Mouse (Mus musculus) CH12.LX (cell line): ENCODE results near the gene Arfip2. TPM values are rescaled to one million over a fixed set of nuclear protein-coding genes. Genes with fewer than 3 reads are reported as not detected.

Experiments used
- DNase-seq: peaks from one replicate; pipeline ENCODE4 v3.0.0-alpha.2; 2013; ENCODE audit errors: extremely low read depth
- H3K27ac ChIP-seq: 2 replicates; pipeline ENCODE4 v1.5.1; 2012; ENCODE audit warnings: low read depth, mild to moderate bottlenecking, control low read depth, moderate library complexity; ENCODE audit not compliant: insufficient read depth
- H3K27me3 ChIP-seq: replicated peaks from 2 replicates; pipeline ENCODE3; 2012; ENCODE audit warnings: inconsistent platforms
- H3K36me3 ChIP-seq, 2 experiments: replicated peaks in 1 of 2; 2 replicates each; pipeline versions ENCODE3 to v1.6.1; 2012; ENCODE audit warnings: inconsistent platforms in 1 of 2, low read length in 1 of 2, mild to moderate bottlenecking in 1 of 2, mixed read lengths in 1 of 2, moderate library complexity in 1 of 2; ENCODE audit not compliant: control insufficient read depth in 1 of 2, insufficient read depth in 1 of 2
- H3K4me1 ChIP-seq, 2 experiments: 2 replicates each; pipeline ENCODE4 v1.6.1; 2012; ENCODE audit warnings: inconsistent platforms in 1 of 2, moderate library complexity in 1 of 2; ENCODE audit not compliant: insufficient read depth in 2 of 2, control insufficient read depth in 1 of 2
- H3K4me2 ChIP-seq: 2 replicates; pipeline ENCODE4 v1.6.1; 2012; ENCODE audit warnings: low read depth, mild to moderate bottlenecking, control low read depth; ENCODE audit not compliant: poor library complexity, insufficient read depth, severe bottlenecking
- H3K4me3 ChIP-seq, 3 experiments: fragments of 150-350 bp in 1 of 3; sonication (generic) in 1 of 3; replicated peaks in 1 of 3; 2 replicates each; pipeline versions ENCODE3 to v1.5.1; 2011 to 2012; ENCODE audit warnings: low read depth in 2 of 3, low read length in 2 of 3, mild to moderate bottlenecking in 2 of 3, moderate library complexity in 2 of 3, control low read depth in 1 of 3, improper control_type of control experiment in 1 of 3, inconsistent platforms in 1 of 3, mixed read lengths in 1 of 3; ENCODE audit not compliant: poor library complexity in 1 of 3
- H3K79me2 ChIP-seq: replicated peaks from 2 replicates; pipeline ENCODE4 v1.6.1; 2012; ENCODE audit warnings: mild to moderate bottlenecking, moderate library complexity; ENCODE audit not compliant: control insufficient read depth, poor library complexity, insufficient read depth, severe bottlenecking; ENCODE audit errors: extremely low read depth
- H3K9ac ChIP-seq: 2 replicates; pipeline ENCODE4 v1.6.1; 2012; ENCODE audit warnings: low read depth, mild to moderate bottlenecking, control low read depth, moderate library complexity; ENCODE audit not compliant: insufficient read depth
- H3K9me3 ChIP-seq: replicated peaks from 2 replicates; pipeline ENCODE3; 2012; ENCODE audit warnings: low read length, inconsistent platforms, mixed read lengths
- BHLHE40 ChIP-seq: IDR thresholded peaks from 2 replicates; pipeline ENCODE4 v1.6.1; 2011; ENCODE audit warnings: mild to moderate bottlenecking, low read depth, low read length, improper control_type of control experiment
- CHD1 ChIP-seq: IDR thresholded peaks from 2 replicates; pipeline ENCODE4 v1.6.1; 2012; ENCODE audit warnings: low read depth, low read length, improper control_type of control experiment, inconsistent platforms
- CHD2 ChIP-seq: IDR thresholded peaks from 2 replicates; pipeline ENCODE4 v1.6.1; 2011; ENCODE audit warnings: low read length, improper control_type of control experiment
- E2F4 ChIP-seq: IDR thresholded peaks from 2 replicates; pipeline ENCODE4 v1.6.1; 2011; ENCODE audit warnings: low read depth, low read length, improper control_type of control experiment; ENCODE audit not compliant: insufficient replicate concordance
- ELF1 ChIP-seq: IDR thresholded peaks from 2 replicates; pipeline ENCODE4 v1.6.1; 2014; ENCODE audit warnings: low read depth, mild to moderate bottlenecking, inconsistent platforms, low read length, improper control_type of control experiment
- EP300 ChIP-seq: IDR thresholded peaks from 2 replicates; pipeline ENCODE4 v1.6.1; 2011; ENCODE audit warnings: low read length, improper control_type of control experiment
- ETS1 ChIP-seq: conservative IDR thresholded peaks from 2 replicates; pipeline ENCODE4 v1.6.1; 2012; ENCODE audit warnings: low read depth, mild to moderate bottlenecking, inconsistent platforms, low read length, improper control_type of control experiment, moderate library complexity
- HCFC1 ChIP-seq: IDR thresholded peaks from 2 replicates; pipeline ENCODE4 v1.6.1; 2012; ENCODE audit warnings: low read depth, mild to moderate bottlenecking, inconsistent platforms, low read length, improper control_type of control experiment
- JUN ChIP-seq: IDR thresholded peaks from 2 replicates; pipeline ENCODE4 v1.6.1; 2011; ENCODE audit warnings: low read depth, mild to moderate bottlenecking, low read length, improper control_type of control experiment, moderate library complexity; ENCODE audit not compliant: insufficient read depth
- JUND ChIP-seq: conservative IDR thresholded peaks from 2 replicates; pipeline ENCODE4 v1.6.1; 2011; ENCODE audit warnings: low read depth, low read length, improper control_type of control experiment
- KAT2A ChIP-seq: IDR thresholded peaks from 2 replicates; pipeline ENCODE4 v1.6.1; 2012; ENCODE audit warnings: low read length, improper control_type of control experiment, inconsistent platforms; ENCODE audit not compliant: insufficient replicate concordance
- MAZ ChIP-seq: IDR thresholded peaks from 2 replicates; pipeline ENCODE4 v1.6.1; 2012; ENCODE audit warnings: low read depth, mild to moderate bottlenecking, inconsistent platforms, low read length, improper control_type of control experiment, moderate library complexity
- MXI1 ChIP-seq: IDR thresholded peaks from 2 replicates; pipeline ENCODE4 v1.6.1; 2011; ENCODE audit warnings: mild to moderate bottlenecking, low read depth, low read length, improper control_type of control experiment
- MYC ChIP-seq: IDR thresholded peaks from 2 replicates; pipeline ENCODE4 v1.6.1; 2011; ENCODE audit warnings: low read depth, mild to moderate bottlenecking, improper control_type of control experiment, low read length
- NELFE ChIP-seq: IDR thresholded peaks from 2 replicates; pipeline ENCODE4 v1.6.1; 2011; ENCODE audit warnings: low read depth, low read length, improper control_type of control experiment
- PAX5 ChIP-seq: IDR thresholded peaks from 2 replicates; pipeline ENCODE4 v1.6.1; 2012; ENCODE audit warnings: low read length, inconsistent platforms, mixed read lengths
- POLR2A ChIP-seq: IDR thresholded peaks from 2 replicates; pipeline ENCODE4 v1.6.1; 2011; ENCODE audit warnings: low read depth, mild to moderate bottlenecking, improper control_type of control experiment, low read length
- RAD21 ChIP-seq: IDR thresholded peaks from 2 replicates; pipeline ENCODE4 v1.6.1; 2011; ENCODE audit warnings: low read depth, mild to moderate bottlenecking, low read length, improper control_type of control experiment, moderate library complexity
- TBP ChIP-seq: conservative IDR thresholded peaks from 2 replicates; pipeline ENCODE4 v1.6.1; 2011; ENCODE audit warnings: low read depth, low read length, improper control_type of control experiment
- TCF12 ChIP-seq: IDR thresholded peaks from 2 replicates; pipeline ENCODE4 v1.6.1; 2014; ENCODE audit warnings: low read depth, mild to moderate bottlenecking, inconsistent platforms, low read length, improper control_type of control experiment
- UBTF ChIP-seq: IDR thresholded peaks from 2 replicates; pipeline ENCODE4 v1.6.1; 2012; ENCODE audit warnings: low read depth, mild to moderate bottlenecking, inconsistent platforms, low read length, improper control_type of control experiment, moderate library complexity
- USF1 ChIP-seq: IDR thresholded peaks from 2 replicates; pipeline ENCODE4 v1.6.1; 2014; ENCODE audit warnings: low read depth, mild to moderate bottlenecking, inconsistent platforms, low read length, improper control_type of control experiment
- USF2 ChIP-seq: conservative IDR thresholded peaks from 2 replicates; pipeline ENCODE4 v1.6.1; 2011; ENCODE audit warnings: low read depth, low read length, improper control_type of control experiment
- ZKSCAN1 ChIP-seq: IDR thresholded peaks from 2 replicates; pipeline ENCODE4 v1.6.1; 2012; ENCODE audit warnings: low read depth, inconsistent platforms, low read length, improper control_type of control experiment, borderline replicate concordance
- ZMIZ1 ChIP-seq: IDR thresholded peaks from 2 replicates; pipeline ENCODE4 v1.6.1; 2012; ENCODE audit warnings: low read depth, mild to moderate bottlenecking, inconsistent platforms, low read length, improper control_type of control experiment
- ZNF384 ChIP-seq: IDR thresholded peaks from 2 replicates; pipeline ENCODE4 v1.6.1; 2012; ENCODE audit warnings: low read depth, low read length, improper control_type of control experiment, inconsistent platforms
- dilution Hi-C: fragments of 300-500 bp; cut with MboI; formaldehyde crosslinking; loops from 2 replicates; pipeline ENCODE4 v1.14.3; 2020; ENCODE audit warnings: low sequenced_read_pairs; ENCODE audit not compliant: extremely low pct_unique_long_range_greater_than_20kb, extremely low pct_ligation_motif_present
- in situ Hi-C: fragments of 300-500 bp; cut with MboI; formaldehyde crosslinking; loops from 3 replicates; pipeline ENCODE4 v1.14.3; 2019; ENCODE audit warnings: low sequenced_read_pairs, low pct_ligation_motif_present, low pct_unique_long_range_greater_than_20kb, mixed read lengths
- polyA plus RNA-seq: library from polyadenylated mRNA; unstranded; fragments of >175 nt; gene quantifications from 2 replicates; pipeline ENCODE4 v1.2.1, GENCODE M21; 2012; ENCODE audit warnings: low read depth; ENCODE audit not compliant: insufficient read length
- total RNA-seq, 2 experiments: library from RNA; depleted of rRNA; stranded (reverse); fragments of 300-350 nt in 1 of 2; fragments of >200 nt in 1 of 2; gene quantifications; 2 replicates each; pipeline ENCODE4 v1.2.3; 2012 to 2014

Gene Arfip2
- total RNA-seq (2012; rRNA removed) (50.1 and 57.7 TPM in 2 replicates), total RNA-seq (2014; rRNA removed) (46.9 and 55.6 TPM in 2 replicates), polyA plus RNA-seq (54.8 and 71.0 TPM in 2 replicates)

DNA sequence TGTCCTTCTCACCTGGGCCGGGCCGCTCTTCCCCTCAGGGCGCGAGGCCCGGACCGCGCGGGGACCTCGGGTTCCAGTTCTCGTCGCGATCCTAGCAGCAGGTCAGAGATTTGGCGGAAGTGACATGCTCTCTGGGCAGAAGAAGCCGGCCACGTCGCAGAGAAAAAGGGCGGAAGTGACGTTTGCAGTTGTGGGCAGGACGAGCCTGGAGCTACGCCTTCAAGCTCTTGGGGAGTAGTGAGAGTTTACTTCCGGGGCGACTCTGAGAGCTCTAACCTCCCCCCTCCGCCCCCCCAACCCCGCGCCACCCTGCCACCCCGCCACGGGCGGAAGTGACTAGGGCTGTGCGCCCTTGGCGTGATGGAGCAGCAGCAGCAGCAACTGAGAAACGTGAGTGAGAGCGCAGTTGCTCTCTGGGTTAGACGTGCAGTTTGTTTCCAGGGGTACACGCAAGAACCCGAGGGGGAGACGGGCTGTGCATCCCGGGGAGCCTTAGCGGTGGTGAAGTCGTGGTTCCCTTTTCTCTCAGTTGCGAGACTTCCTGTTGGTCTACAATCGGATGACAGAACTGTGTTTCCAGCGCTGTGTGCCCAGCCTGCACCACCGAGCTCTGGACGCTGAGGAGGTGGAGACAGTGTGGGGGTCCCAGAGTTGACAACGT, at the start of gene Arfip2, which contains the start of gene Gm45799:
TSS of gene Arfip2 (minus strand) at position 184 of the 661 bp plus-strand sequence.
TSS of gene Gm45799 (plus strand) at position 320 of the 661 bp plus-strand sequence.
- peak within 1 kb of the TSS; percentile 27; the same call in 1 of the 2 replicates for H3K27ac ChIP-seq
- H3K36me3 ChIP-seq = peaks cover 18 to 71% of the 10 kb centered on the region in 2 experiments
- in situ Hi-C loops (loop anchor here (10.0 kb wide), 1 partner anchor 164 kb away; no protein-coding TSS in a partner anchor), dilution Hi-C loops (no loop called here)
- peak within 1 kb of the TSS; percentile 79 for H3K9ac ChIP-seq
- H3K4me1 ChIP-seq = peaks cover 7 to 39% of the 10 kb centered on the region in 2 experiments; a peak in 3 of 4 replicates
- peak within 1 kb of the TSS; percentile 82 for H3K4me2 ChIP-seq
- peaks cover 17% of the 10 kb centered on the region; the same call in 1 of the 2 replicates for H3K79me2 ChIP-seq
- TF ChIP-seq BHLHE40 = peak; percentile 89
- TF ChIP-seq PAX5 = no peak
- TF ChIP-seq ZMIZ1 = no peak; the same call in 1 of the 2 replicates
- TF ChIP-seq ZNF384 = no peak
- peak; percentile 65; the same call in 1 of the 2 replicates for TF ChIP-seq CHD2
- TF ChIP-seq JUN = no peak
- 0 out of 2 replicates have a peak, but pooled peaks have one; percentile 62 for TF ChIP-seq MAZ
- TF ChIP-seq E2F4 = no peak
- no peak for TF ChIP-seq JUND
- TF ChIP-seq NELFE = peak; percentile 74
- TF ChIP-seq RAD21 = no peak
- peak; percentile 90 for TF ChIP-seq ELF1
- TF ChIP-seq USF2 = no peak
- TF ChIP-seq TCF12 = peak; percentile 44
- TF ChIP-seq MXI1 = 0 out of 2 replicates have a peak, but pooled peaks have one; percentile 53
- TF ChIP-seq MYC = no peak
- no peak for TF ChIP-seq CHD1
- peak; percentile 91 for TF ChIP-seq HCFC1
- TF ChIP-seq ZKSCAN1 = no peak
- no peak for TF ChIP-seq EP300
- peak; percentile 78; the same call in 1 of the 2 replicates for TF ChIP-seq KAT2A
- TF ChIP-seq POLR2A = peak; percentile 82
- TF ChIP-seq TBP = peak; percentile 67
- TF ChIP-seq ETS1 = no peak
- TF ChIP-seq UBTF = no peak
- no peak for TF ChIP-seq USF1
- DNase-seq = peak; percentile 98
- H3K27me3 ChIP-seq = no peaks in the 10 kb centered on the region
- H3K4me3 ChIP-seq = peak within 1 kb of the TSS; percentile 91 to 99 (median 93)
- no peaks in the 10 kb centered on the region for H3K9me3 ChIP-seq
